Mouse (Mus musculus) heart, adult 11 months (tissue): ENCODE measurements around the gene 2310079G19Rik.

Experiments used
- DNase-seq: peaks from one replicate; pipeline ENCODE4 v3.0.0; 2022

2310079G19Rik gene

DNA sequence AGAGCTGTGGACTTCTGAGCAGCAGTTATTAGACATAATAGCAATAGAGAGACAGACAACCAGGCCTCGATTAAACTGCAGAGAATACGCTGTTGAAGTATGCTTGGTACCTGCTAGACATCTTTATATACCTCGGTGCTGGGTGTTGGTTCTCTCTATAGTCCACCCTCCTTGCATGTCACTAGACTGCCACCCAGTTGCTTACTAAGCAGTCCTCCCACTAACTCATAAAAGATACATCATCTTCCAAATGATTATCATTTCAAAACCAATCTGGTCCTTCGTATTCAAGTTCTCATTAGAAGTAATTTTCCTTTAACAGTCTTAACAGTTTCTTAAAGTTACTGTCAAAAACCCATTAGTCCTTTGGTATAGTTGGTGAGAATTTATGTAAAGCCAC is at the start of gene 2310079G19Rik:
2310079G19Rik (minus strand) TSS at position 101 of the 400 bp plus-strand sequence.
- no peak for DNase-seq

DNA sequence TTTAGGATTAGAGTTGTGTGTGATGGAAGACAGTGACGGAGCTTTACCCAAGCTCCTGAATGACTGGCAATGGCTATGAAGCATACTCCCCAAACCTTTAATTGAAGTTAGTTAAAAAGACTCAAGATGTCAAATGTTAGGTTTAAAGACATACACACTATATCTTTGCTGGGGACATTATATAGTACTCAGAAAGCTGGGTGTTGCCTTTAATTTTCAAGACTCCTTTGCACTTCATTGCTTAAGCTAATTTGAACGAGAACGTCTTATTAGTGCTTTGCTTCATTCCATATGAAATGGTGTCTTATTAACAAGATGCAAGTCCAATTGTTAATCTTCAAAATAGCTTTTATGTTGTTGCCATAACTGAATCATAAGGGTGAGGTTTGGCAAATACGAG is 44.1 kb upstream of the 2310079G19Rik start, which contains the start of gene Krtap27-1:
Krtap27-1 (minus strand) TSS at position 101 of the 400 bp plus-strand sequence.
- no peak for DNase-seq

DNA sequence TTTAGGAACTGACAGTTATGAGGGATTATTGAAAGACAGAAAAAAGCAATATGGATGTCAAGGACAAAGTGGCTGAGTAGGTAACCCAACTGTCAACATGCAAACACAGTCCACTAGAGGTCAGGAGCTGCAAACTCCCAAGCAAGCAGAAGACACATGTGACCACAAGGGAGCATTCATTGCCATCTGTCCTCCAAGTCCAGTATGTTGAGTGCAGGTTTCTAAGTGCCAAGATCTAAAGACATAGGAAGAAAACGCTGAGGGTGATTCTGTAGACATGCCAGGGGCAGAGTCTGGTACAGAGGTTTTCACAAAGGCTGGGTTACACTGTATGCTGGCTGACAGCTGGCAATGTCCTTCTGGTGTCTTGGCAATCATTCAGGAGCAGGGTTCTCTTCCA is 30.0 kb upstream of the 2310079G19Rik start:
- no peak for DNase-seq

DNA sequence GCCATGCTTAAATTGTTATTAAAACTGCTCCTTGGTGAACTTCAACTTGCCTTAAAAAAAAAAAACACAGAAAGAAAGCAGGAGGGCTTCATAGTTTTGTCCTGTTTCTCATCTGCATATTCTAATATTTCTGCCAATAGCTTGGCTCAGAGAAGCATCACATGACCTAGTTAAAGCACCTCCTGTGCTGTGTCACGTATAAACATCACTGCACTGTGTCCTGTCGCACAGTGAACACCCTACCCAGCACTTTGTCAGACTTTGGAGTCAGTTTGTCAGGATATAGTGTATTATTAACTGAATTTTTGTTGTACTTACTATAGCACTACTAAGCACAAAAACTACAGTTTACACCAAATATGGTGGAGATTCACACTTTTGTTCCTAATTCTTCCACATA is 24.5 kb upstream of the 2310079G19Rik start:
- no peak for DNase-seq

DNA sequence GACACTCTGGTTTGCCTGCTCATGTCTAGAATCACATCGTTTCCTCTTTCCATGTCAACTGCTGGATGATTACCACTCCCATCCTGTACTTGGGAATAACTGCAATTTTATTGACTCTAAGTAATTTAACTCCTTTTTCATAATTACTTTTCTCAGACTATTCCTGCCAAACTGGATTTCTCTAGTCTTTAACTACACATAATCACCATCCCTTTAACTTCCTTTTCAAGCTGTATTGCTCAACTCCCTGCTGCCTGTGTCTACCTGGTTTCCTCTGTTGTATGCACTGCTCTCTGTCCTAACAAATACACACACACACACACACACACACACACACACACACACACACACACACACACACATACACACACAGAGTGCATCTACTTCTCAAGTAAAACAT is 23.6 kb upstream of the 2310079G19Rik start:
- no peak for DNase-seq

DNA sequence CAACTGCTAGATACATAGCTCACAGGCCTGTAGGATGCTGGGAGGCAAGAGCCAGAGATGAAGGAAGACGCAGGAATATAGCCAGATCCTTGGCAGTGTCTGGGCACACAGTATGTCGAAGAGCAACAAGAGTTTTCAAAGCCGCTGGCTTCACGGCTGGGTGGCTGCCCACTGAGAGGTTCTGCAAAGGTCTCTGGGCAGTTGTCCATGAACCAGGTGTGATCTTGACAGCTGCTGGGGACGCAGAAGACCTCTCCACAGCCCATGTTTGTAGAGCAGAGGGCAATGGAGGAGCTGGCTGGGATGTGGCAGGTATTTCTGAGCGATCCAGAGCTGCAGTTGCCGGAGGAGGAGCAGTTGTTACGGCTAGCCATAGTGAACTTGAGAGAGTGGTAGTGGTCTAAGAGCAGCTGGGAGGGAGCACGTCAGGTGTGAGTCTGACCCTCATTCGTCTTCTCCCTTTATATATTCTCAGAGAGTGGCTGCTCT is 19.9 kb upstream of the 2310079G19Rik start, which contains the start of gene Krtap26-1:
Krtap26-1 (minus strand) TSS at position 439 of the 489 bp plus-strand sequence.
- no peak for DNase-seq

DNA sequence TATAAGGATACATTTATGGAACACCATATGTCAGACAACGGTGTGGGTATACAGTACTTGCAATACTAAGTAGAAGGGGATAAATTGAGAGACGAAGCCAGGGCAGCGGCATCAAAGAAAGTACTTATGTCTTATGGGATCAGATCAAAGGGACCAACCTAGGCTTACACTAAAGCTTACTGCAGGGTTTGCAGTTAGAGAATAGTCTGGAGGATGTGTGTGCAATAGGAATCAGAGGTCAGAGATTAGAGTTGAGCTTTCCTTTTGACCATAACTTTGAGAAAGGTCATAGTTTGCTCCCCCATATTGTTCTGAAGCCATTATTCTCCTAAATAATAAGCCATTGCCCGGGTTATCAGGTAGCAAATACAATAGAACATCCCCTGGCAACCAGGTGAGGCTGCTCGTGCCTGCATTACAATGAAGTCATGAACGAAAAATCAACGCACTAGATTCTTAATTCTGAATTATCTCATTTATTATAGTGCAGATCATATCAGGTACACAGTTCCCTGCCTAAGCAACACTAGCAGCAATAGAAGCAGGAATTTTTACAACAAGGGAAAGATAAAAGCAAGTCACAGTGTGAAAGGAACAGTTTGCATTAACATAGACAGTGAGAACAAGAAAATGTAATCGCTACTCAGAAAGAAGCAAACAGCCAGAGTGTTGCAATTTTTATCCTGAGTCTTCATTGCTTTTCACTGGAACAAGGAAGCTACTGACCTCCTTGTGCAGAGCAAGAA is 19.1 kb upstream of the 2310079G19Rik start:
- no peak for DNase-seq

DNA sequence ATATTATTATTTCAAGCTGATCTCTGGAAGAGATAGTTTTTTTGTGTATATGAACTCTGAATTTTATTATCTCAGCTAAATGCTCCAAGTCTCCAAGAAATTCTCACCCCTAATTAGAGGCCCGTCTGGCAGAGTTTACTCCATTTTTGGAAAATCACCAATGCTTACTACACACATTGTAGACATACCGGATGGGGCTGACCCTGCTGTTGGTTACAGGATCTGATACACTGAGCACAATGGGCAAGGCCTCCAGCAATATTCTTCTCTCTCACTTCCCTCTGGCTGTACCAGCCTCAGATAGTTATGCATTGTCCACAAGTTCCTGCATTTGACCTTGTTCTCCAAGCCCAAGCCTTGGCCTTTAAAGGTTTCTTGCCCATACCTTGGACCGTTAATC is 12.6 kb upstream of the 2310079G19Rik start:
- DNase-seq: no peak

DNA sequence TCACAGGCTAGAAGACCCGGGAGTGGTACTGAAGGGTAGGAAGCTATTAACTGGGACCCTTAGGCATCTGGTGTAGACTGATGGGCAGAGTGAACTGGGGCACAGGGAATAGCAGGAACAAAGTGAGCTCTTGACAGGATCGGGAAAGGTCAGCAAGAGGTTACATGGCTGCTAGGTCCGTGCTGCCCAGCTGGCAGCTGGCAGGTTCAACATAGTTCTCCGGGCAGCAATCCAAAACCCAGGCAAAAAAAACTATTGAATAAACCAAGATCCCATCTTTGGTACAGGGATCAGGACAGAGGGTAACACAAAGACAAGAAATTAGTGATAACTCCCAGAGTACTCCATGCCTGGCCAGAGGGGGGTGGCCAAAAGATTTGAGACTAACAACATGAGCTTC is 7.7 kb upstream of the 2310079G19Rik start:
- peak; percentile 84 for DNase-seq

DNA sequence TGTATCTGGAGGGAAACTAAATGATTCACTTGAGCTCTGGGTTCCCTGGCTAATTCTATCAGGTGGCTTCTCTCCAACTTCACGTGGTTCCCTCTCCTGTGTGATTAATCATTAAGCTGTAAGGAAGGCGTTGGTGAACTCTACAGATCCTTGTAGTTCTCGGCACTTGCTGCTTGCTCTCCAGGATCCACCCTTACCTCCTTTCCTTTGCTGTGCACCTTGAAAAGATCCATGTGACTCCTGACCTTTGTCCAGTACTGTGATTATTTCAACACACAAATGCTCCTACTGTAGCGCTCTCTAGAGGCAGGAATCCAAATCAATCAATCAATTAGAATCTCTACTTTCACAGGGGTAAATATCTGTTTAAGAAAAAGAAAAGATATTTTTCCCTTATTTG is 4.0 kb upstream of the 2310079G19Rik start:
- DNase-seq: no peak

DNA sequence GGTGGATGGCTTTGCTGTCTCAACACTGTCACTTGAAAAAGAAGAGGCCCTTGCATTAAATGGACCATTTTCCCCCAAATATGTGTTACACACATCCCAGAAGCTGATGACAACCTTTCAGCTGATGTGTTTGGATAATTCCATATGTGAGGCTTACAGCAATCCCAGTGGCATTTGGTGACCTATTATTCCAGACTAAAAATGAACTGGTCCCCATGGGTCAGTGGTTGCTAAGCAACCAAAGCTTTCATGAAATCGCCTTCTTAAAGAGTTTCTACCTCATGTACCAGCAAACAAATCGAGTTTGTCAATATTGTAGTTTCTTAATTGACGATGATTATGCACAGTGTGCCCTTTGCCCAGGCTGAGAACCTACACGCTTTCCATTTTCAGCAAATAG is 14.8 kb downstream of the 2310079G19Rik start:
- DNase-seq: no peak

DNA sequence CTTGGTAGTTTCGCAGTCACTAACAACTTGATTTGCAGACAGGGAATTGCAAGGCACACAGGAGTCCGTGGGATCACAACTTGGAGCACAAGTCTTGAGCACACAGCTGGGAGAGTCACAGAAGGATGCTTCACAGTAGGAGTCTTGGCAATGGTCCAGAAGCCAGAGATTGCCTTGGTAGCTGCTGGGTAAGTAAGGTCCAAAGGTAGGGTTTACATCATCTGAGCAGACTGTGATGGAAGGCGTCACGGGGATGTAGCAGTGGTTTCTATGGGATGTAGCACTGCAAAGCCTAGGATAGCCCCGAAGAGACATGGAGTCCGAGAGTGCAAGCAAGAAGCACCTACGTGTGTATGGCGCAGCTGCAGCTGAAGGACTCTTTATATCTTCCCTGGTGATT is 15.5 kb downstream of the 2310079G19Rik start, which contains the start of gene Krtap24-1:
Krtap24-1 (minus strand) TSS at position 358 of the 400 bp plus-strand sequence.
- no peak for DNase-seq

DNA sequence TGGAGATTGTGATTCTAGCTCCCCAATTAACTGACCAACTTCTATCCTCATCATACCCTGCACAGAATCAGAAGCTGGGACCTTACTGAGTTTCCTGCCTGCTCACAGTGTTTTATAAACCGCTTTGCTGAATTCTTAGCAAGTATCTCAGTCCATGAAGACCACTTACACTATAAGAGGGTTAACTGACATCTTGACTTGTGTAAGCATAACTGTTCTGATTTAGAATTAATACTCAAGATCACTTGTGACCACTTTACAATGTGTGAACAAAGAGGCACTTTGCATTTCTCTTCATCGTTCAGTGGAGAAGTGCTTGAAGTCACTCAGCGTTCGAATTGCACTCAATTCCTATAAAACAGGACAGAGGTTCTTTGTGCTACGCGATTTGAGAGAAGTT is 22.9 kb downstream of the 2310079G19Rik start:
- no peak for DNase-seq

DNA sequence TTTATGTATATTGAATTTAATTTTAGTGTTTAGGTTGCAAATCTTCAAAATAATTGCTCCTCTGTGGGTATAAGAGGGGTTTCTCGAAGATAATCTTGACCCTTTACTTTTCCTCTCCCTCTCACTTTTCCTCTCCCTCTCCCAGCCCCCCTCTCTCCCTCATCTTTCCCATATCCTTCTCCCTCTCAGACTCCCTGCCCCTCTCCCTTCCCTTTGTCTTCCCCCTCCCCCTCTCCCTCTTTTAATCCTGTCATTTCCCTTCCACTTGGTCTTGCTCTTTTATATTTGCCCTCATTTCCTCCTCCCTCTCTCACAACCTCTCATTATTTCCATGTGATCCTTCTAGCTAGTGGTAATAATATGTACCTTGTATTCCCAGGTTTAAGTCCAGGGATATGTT is 25.0 kb downstream of the 2310079G19Rik start:
- DNase-seq: no peak

DNA sequence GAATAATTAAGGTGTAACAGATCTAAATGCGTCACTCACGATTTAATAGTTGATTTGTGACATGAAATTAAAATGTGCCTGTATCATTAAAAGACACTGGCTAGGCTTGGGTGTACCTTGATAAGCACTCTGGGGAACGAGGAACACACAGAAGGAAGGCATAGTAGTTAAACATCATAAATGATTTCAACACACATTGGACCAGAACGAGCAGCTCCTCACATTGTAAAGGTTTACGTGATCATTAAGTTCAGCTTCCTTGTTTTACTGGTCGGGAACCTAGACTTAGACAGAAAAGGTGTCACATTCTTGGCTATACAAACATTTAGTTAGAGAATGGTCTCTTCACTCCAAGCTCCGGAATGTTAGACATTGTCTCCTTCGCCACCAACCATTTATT is 27.2 kb downstream of the 2310079G19Rik start:
- DNase-seq: no peak

DNA sequence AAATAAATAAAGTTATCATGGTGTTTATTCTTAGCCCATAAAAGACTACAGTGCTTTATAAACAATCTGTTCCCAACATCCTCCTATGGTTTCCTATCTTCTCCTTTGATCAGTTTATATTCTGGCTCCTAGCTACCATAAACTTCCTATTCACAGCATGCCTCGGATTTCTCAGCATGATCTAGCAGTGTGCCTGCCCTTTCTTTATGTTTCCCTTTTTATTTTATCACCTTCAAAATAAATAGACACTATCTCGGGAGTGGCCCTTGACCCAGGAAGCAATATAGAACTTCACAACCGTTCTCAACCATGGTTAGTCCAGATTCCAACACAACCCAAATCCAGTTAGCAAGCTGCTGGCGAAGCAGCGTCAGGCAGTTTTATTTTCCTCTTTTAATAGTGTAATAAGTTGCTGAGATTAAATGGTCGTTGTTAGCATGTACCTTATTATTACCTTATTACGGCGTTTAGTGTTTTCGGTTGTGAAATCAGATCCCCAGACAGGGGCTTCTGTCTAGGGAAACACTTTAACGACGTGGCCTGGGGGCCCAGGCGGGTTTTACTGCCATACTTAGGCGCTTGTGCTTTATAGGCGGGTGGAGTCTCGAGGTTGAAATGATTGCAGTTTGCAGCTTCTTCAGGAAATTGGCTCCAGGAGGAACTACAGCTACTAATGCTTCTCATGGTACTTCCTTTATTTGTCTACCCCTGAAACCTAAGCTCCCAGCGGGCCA is 27.8 kb downstream of the 2310079G19Rik start:
- no peak for DNase-seq

DNA sequence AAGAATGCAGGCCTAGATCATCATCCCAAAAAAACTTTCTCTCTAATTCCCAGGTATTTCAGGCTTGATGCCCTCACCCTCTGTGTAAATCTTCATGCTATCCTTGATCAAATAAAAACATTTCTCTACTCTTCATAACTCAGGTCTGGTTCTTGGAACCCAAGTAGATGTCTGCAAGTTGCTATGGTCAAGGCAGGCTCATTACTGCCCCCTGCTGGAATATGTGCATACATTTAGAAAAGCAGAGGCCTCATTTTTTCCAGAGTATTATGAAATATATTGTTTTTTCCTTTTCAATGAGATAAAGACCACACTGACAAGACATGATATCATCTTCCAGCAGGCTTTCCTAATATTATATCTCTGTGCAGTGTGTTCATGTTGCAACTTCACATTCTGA is 34.7 kb downstream of the 2310079G19Rik start:
- no peak for DNase-seq

DNA sequence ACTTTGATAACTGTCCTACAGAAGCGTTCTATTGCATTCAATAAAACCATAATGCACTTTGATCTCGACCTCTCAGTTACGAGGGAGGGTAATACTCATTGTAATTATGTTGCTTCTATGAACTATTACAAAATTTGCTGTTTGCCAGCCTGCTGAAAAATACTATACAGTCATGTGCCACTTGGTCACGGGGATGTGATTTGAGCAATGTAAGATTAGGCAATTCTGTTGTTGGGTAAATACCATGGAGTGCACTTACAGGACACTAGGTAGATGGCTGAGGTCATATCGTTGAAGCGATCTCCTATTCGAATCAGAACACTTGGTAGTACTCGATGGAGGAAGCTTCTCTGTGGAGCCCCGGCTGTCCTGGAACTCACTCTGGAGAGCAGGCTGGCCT is 44.1 kb downstream of the 2310079G19Rik start:
- DNase-seq: no peak
